Mouse (Mus musculus) kidney, adult 9 months (tissue): ENCODE measurements around the gene Mboat7.
A peak's percentile ranks its signal among the peaks of the same experiment; 100 is the strongest.

Experiments used
- DNase-seq: peaks from one replicate; pipeline ENCODE4 v3.0.0; 2022

Mboat7 gene

GRCm38 (mm10) chr7:3692382-3692986, 839 bp downstream of the Mboat7 start, which contains the start of gene Tsen34:
Gene Tsen34, plus strand, starts transcription at chr7:3692863.
- no peak for DNase-seq

- no peak for DNase-seq
Observed at GRCm38 (mm10) chr7:3691919-3692318, 1.4 kb downstream of the Mboat7 start.

GRCm38 (mm10) chr7:3685400-3686187, 7.7 kb downstream of the Mboat7 start:
- no peak for DNase-seq

GRCm38 (mm10) chr7:3684698-3685097, 8.6 kb downstream of the Mboat7 start:
- DNase-seq, result no peak

GRCm38 (mm10) chr7:3683908-3684550, 9.3 kb downstream of the Mboat7 start:
- DNase-seq, result no peak

GRCm38 (mm10) chr7:3677342-3677741, 16.0 kb downstream of the Mboat7 start, which contains the start of gene Tmc4:
Gene Tmc4, minus strand, starts transcription at chr7:3677553.
- peak; percentile 66 for DNase-seq

GRCm38 (mm10) chr7:3676371-3676770, 17.0 kb downstream of the Mboat7 start:
- no peak for DNase-seq

GRCm38 (mm10) chr7:3675228-3675548, 18.1 kb downstream of the Mboat7 start:
- DNase-seq, result no peak

- DNase-seq, result peak; percentile 84
Observed at GRCm38 (mm10) chr7:3674507-3675227, 18.7 kb downstream of the Mboat7 start.

- no peak for DNase-seq
Observed at GRCm38 (mm10) chr7:3666921-3667391, 26.4 kb downstream of the Mboat7 start.

GRCm38 (mm10) chr7:3665215-3666114, 27.9 kb downstream of the Mboat7 start, which contains the start of gene Leng1:
Gene Leng1, minus strand, starts transcription at chr7:3665840.
- peak; percentile 99 for DNase-seq

GRCm38 (mm10) chr7:3664524-3665214, 28.7 kb downstream of the Mboat7 start:
- peak; percentile 75 for DNase-seq

- no peak for DNase-seq
Observed at GRCm38 (mm10) chr7:3658578-3658977, 34.7 kb downstream of the Mboat7 start.

- DNase-seq, result no peak
Observed at GRCm38 (mm10) chr7:3656966-3657365, 36.4 kb downstream of the Mboat7 start.

GRCm38 (mm10) chr7:3646641-3647040, 46.7 kb downstream of the Mboat7 start:
- no peak for DNase-seq

- no peak for DNase-seq
Observed at GRCm38 (mm10) chr7:3646188-3646587, 47.1 kb downstream of the Mboat7 start.

- no peak for DNase-seq
Observed at GRCm38 (mm10) chr7:3645488-3646025, 47.8 kb downstream of the Mboat7 start.

- DNase-seq, result peak; percentile 100
Observed at GRCm38 (mm10) chr7:3644672-3645487, 48.4 kb downstream of the Mboat7 start, which contains the start of gene Cnot3. Gene Cnot3, plus strand, starts transcription at chr7:3645268.

- no peak for DNase-seq
Observed at GRCm38 (mm10) chr7:3644348-3644671, 49.0 kb downstream of the Mboat7 start.

- DNase-seq, result no peak
Observed at GRCm38 (mm10) chr7:3643843-3644242, 49.5 kb downstream of the Mboat7 start.
